Mouse (Mus musculus): ENCODE results near the gene Nemf. TPM values are rescaled to one million over a fixed set of nuclear protein-coding genes. Genes with fewer than 3 reads are reported as not detected.
"Not testable (repeated sequence)": the region's sequence is repeated elsewhere in the genome, so short reads cannot be mapped to it uniquely, and the experiment has no call there.

The Nemf gene
- polyA plus RNA-seq, 2 experiments: 37.8 to 78.6 TPM

DNA sequence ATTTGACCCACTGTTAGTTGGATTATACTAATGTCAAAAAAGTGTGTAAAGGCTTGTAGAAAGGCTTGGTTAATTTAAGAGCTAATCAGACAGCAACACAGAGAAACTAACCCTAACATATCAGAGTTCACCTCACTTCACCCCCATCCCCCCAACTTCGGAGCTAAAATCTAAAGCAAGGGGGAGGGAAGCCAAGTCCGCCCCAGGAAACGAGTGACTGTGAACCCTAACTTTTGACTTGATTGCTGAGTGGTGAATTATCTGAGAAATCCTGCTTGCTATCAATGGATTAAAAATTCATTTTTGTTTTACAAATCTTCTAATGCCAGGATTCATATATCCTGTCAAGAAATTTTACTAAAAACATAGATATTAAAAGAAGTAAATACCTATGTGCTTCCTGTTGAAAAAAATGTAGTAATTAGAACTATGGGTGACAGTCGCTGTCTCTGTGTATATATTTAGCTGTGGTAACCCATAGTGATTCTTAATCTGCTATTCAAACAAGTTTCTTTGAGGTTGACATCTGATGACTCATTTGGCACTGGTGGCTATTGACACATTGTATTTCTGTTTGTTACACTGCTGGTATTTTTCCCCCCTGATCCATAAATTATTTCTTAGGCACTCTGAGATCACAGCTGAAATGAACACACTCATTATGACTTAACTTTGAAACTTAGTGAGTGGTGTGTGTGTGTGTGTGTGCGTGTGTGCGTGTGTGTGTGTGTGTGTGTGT, 28.7 kb upstream of the Nemf start:
- 87% methylated on average over 6 of the region's 6 CpGs for WGBS
- no peak for ATAC-seq (ENCODE audit: low FRiP score, low read depth)
- DNase-seq (ENCODE audit: low spot score): no peak

DNA sequence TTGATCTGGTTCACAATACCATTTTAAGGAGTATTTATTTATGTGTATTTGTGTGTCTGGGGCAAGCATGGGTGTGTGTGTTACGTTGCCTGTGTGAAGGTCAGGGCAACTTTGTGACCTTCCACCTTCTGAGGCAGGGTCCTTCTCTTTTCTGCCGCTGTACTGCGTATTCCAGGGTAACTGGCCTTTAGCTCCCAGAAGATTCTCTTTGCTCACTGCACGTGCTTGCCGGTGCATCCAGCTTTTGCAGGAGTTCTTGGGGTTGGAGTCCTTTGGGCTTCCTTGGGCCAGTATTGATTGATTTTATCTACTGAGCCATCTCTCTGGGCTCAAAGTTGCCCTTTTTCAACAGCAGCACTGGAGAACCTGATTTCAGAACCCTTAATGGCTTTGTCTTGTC, 27.6 kb upstream of the Nemf start:
- TF ChIP-seq POLR2A (IDR thresholded peaks at IDR 0.05; ENCODE audit: borderline replicate concordance, extremely low read depth, insufficient read depth, insufficient read length): no peak
- 0 out of 2 replicates have a peak, but pooled peaks cover 3% of the 10 kb centered on the region for H3K36me3 ChIP-seq (ENCODE audit: control insufficient read depth, insufficient read depth, low read length)
- H3K4me2 ChIP-seq (replicated peaks; ENCODE audit: low read depth, low read length, severe bottlenecking): no peak overlapping the region
- ATAC-seq (ENCODE audit: low FRiP score, low read depth) (no peak), DNase-seq (ENCODE audit: low spot score) (no peak)
- H3K9me3 ChIP-seq (ENCODE audit: control insufficient read depth, low read length): no peaks in the 10 kb centered on the region
- H3K9ac ChIP-seq (ENCODE audit: low read depth, low read length, severe bottlenecking): no peak overlapping the region
- no peak overlapping the region for H3K4me3 ChIP-seq (replicated peaks; ENCODE audit: low read length)
- H3K27ac ChIP-seq (replicated peaks; ENCODE audit: low read depth, low read length): no peak overlapping the region
- no peaks in the 10 kb centered on the region for H3K4me1 ChIP-seq (ENCODE audit: control insufficient read depth, insufficient read depth, low read length)
- no peaks in the 10 kb centered on the region for H3K27me3 ChIP-seq (ENCODE audit: control insufficient read depth, insufficient read depth, low read length)
- 88% methylated on average over 5 of the region's 5 CpGs for WGBS

More for the DNA sequence above, 28.7 kb upstream of the Nemf start:
- Histone ChIP-seq H3K9me3 (ENCODE audit: control insufficient read depth, low read length) (no peaks in the 10 kb centered on the region), H3K4me3 (replicated peaks; ENCODE audit: low read length) (no peak overlapping the region), H3K4me2 (replicated peaks; ENCODE audit: low read depth, low read length, severe bottlenecking) (no peak overlapping the region), H3K27ac (replicated peaks; ENCODE audit: low read depth, low read length) (no peak overlapping the region), H3K4me1 (ENCODE audit: control insufficient read depth, insufficient read depth, low read length) (no peaks in the 10 kb centered on the region), H3K36me3 (ENCODE audit: control insufficient read depth, insufficient read depth, low read length) (0 out of 2 replicates have a peak, but pooled peaks cover 3% of the 10 kb centered on the region), H3K9ac (ENCODE audit: low read depth, low read length, severe bottlenecking) (no peak overlapping the region), H3K27me3 (ENCODE audit: control insufficient read depth, insufficient read depth, low read length) (no peaks in the 10 kb centered on the region)
- no peak for TF ChIP-seq POLR2A (IDR thresholded peaks at IDR 0.05; ENCODE audit: borderline replicate concordance, extremely low read depth, insufficient read depth, insufficient read length)

DNA sequence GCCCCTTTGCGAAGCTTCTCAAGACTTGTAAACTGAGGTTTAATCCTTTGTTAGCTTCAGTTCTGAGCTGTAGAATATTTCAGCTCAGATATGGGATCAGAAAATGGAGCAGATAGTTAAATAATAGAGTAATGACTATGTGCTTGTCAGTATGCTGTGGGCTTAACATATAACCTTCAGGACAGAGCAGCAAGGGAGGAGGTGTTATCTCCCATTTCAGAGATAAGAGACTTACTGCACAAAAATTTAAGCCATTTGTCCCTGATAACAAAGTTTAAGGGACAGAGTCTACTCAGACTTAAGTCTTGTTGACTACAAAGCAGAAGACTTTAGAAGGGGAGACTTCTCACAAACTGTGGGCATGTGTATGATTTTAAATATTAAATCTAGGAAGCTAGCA, 25.9 kb upstream of the Nemf start:
- TF ChIP-seq POLR2A (IDR thresholded peaks at IDR 0.05; ENCODE audit: borderline replicate concordance, extremely low read depth, insufficient read depth, insufficient read length): no peak
- H3K4me1 ChIP-seq (ENCODE audit: control insufficient read depth, insufficient read depth, low read length): no peaks in the 10 kb centered on the region
- ATAC-seq (ENCODE audit: low FRiP score, low read depth) (no peak), DNase-seq (ENCODE audit: low spot score) (no peak)
- H3K9me3 ChIP-seq (ENCODE audit: control insufficient read depth, low read length): no peaks in the 10 kb centered on the region
- no peaks in the 10 kb centered on the region for H3K27me3 ChIP-seq (ENCODE audit: control insufficient read depth, insufficient read depth, low read length)
- 0 out of 2 replicates have a peak, but pooled peaks cover 4% of the 10 kb centered on the region for H3K36me3 ChIP-seq (ENCODE audit: control insufficient read depth, insufficient read depth, low read length)
- no peak overlapping the region for H3K27ac ChIP-seq (replicated peaks; ENCODE audit: low read depth, low read length)
- no peak overlapping the region for H3K4me3 ChIP-seq (replicated peaks; ENCODE audit: low read length)
- H3K4me2 ChIP-seq (replicated peaks; ENCODE audit: low read depth, low read length, severe bottlenecking): no peak overlapping the region
- 97% methylated on average over 1 of the region's 1 CpGs for WGBS
- no peak overlapping the region for H3K9ac ChIP-seq (ENCODE audit: low read depth, low read length, severe bottlenecking)

DNA sequence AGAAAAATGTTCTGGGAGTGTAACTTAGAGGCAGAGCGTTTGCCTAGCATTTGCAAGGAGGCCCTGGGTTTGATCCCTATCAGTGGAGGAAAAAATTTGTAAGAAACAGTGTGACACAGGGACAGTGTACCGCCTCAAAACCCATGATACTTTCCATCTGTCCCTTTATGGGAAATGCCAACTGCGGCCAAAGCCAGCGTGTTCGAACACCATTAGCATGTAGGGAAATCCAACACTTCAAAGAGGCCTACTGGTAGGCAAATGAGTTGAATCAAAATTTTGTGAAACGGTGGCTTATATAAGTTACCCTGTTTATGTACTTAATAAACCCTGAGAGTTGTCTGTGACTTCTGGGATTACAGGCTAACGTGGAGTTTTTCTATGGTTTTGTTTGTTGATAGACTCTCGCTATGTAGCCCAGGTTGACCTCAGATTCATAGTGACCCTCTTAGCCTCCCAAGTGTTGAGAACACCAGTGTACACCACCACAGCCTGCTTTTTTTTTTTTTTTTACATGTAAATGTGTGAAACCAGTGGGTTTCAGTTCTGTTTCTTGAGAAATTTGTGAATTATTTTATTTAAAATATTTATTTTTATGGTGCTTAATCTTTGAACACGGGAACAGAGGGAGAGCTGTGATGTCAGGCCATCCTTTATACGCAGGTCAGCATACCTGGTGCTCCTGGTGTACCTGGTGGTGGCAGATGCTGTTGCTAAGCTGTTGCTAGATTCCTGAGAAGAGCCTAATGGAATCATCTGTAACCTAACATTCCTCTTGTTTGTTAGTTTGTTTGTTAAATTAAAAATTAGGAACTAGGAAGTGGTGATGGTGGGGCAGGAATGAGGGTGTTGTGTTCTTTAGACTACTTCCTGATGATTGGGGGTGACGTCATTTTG, 21.8 kb upstream of the Nemf start:
- Histone ChIP-seq H3K27me3 (ENCODE audit: control insufficient read depth, insufficient read depth, low read length) (no peaks in the 10 kb centered on the region), H3K4me1 (ENCODE audit: control insufficient read depth, insufficient read depth, low read length) (peaks cover 13% of the 10 kb centered on the region), H3K27ac (replicated peaks; ENCODE audit: low read depth, low read length) (no peak overlapping the region), H3K4me3 (replicated peaks; ENCODE audit: low read length) (no peak overlapping the region), H3K9ac (ENCODE audit: low read depth, low read length, severe bottlenecking) (no peak overlapping the region), H3K36me3 (ENCODE audit: control insufficient read depth, insufficient read depth, low read length) (peaks cover 22% of the 10 kb centered on the region), H3K9me3 (ENCODE audit: control insufficient read depth, low read length) (no peaks in the 10 kb centered on the region), H3K4me2 (replicated peaks; ENCODE audit: low read depth, low read length, severe bottlenecking) (no peak overlapping the region)
- TF ChIP-seq POLR2A (IDR thresholded peaks at IDR 0.05; ENCODE audit: borderline replicate concordance, extremely low read depth, insufficient read depth, insufficient read length): no peak
- no peak for ATAC-seq (ENCODE audit: low FRiP score, low read depth)
- DNase-seq (ENCODE audit: low spot score): no peak
- 86% methylated on average over 11 of the region's 11 CpGs for WGBS

DNA sequence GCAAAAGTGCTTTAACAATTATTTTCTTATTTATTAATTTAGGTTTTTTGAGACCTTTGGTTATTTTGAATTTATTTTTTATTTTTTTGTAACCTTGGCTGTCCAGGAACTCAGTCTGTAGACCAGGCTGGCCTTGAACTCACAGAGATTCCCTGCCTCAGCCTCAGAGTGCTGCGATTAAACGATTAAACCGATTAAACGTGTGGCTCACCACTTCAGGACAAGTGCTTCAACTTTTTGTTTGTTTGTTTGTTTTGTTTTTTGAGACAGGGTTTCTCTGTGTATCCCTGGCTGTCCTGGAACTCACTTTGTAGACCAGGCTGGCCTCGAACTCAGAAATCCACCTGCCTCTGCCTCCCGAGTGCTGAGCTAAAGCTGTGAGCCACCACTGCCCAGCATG, 20.7 kb upstream of the Nemf start:
- H3K9ac ChIP-seq (ENCODE audit: low read depth, low read length, severe bottlenecking); H3K27me3 ChIP-seq (ENCODE audit: control insufficient read depth, insufficient read depth, low read length); DNase-seq (ENCODE audit: low spot score); H3K4me2 ChIP-seq (replicated peaks; ENCODE audit: low read depth, low read length, severe bottlenecking); H3K27ac ChIP-seq (replicated peaks; ENCODE audit: low read depth, low read length); H3K9me3 ChIP-seq (ENCODE audit: control insufficient read depth, low read length); H3K4me3 ChIP-seq (replicated peaks; ENCODE audit: low read length); ATAC-seq (ENCODE audit: low FRiP score, low read depth): not testable (repeated sequence)
- peaks cover 23% of the 10 kb centered on the region for H3K36me3 ChIP-seq (ENCODE audit: control insufficient read depth, insufficient read depth, low read length)
- 94% methylated on average over 6 of the region's 6 CpGs for WGBS
- peaks cover 17% of the 10 kb centered on the region for H3K4me1 ChIP-seq (ENCODE audit: control insufficient read depth, insufficient read depth, low read length)

Data from limb, embryonic 14.5 days (tissue).